Mouse (Mus musculus): ENCODE data around the gene Ccdc92b. TPM values are rescaled to one million over a fixed set of nuclear protein-coding genes. Genes with fewer than 3 reads are reported as not detected.

The Ccdc92b gene
- polyA plus RNA-seq, 1 experiment from 2014 or later, result 0.85 TPM

- Histone ChIP-seq H3K4me1 (ENCODE audit: insufficient read depth, low read depth, low read length) (peaks cover 21% of the 10 kb centered on the region; the same call in 1 of the 2 replicates), H3K27me3 (replicated peaks; ENCODE audit: insufficient read depth, low read length) (no peaks in the 10 kb centered on the region), H3K9me3 (ENCODE audit: low read length) (no peaks in the 10 kb centered on the region), H3K27ac (ENCODE audit: low read length) (peak overlapping the region; percentile 88), H3K36me3 (ENCODE audit: insufficient read depth, low read length) (no peaks in the 10 kb centered on the region), H3K4me2 (replicated peaks; ENCODE audit: low read depth, low read length) (peak overlapping the region; percentile 90), H3K9ac (replicated peaks; ENCODE audit: low read depth) (peak overlapping the region; percentile 52), H3K4me3 (ENCODE audit: low read depth, low read length) (peak overlapping the region; percentile 61)
- DNase-seq (ENCODE audit: low spot score) (peak; percentile 95), ATAC-seq (peak; percentile 95)
- under 1% methylated on average over 61 of the region's 86 CpGs for WGBS
- peak; percentile 81 for TF ChIP-seq CTCF (IDR thresholded peaks at IDR 0.05)
- TF ChIP-seq EP300 (IDR thresholded peaks at IDR 0.05), result no peak
Measured at GRCm38 (mm10) chr11:74637971-74638790, 18.8 kb downstream of the Ccdc92b start.

DNA sequence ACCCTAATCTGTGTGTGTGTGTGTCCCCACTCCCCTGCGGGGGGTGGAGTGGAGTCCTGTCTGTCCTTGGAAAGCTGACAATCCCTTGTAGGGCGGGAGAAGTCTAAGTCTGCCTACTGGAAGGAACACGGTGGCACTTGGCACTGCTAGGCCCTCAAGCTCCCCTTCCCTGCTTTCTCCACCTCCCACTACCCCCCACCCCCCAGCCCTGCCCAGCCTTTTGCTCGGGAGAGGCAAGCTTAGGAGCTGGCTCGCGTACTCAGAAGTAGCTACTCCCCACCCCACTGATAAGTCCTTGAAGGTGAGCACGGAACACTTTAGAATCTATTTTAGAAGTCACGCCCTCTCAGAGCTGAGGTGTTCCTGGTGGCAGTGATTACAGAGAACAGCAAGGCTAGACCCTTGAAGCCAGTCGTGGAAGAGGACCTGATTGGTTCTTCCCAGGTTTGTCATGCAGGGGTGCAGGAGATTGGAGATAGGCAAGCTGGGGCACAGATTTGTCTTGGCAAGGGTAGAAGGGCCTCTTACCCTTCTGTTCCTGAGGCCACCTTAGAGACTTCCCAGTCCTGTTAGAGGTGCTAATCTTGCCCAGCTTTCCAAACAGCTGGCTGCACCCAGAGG lies 19.5 kb downstream of the Ccdc92b start:
- H3K9me3 ChIP-seq (ENCODE audit: low read length), result no peaks in the 10 kb centered on the region
- H3K27me3 ChIP-seq (replicated peaks; ENCODE audit: insufficient read depth, low read length), result no peaks in the 10 kb centered on the region
- peak; percentile 86 for DNase-seq (ENCODE audit: low spot score)
- H3K36me3 ChIP-seq (ENCODE audit: insufficient read depth, low read length), result no peaks in the 10 kb centered on the region
- peak overlapping the region; percentile 90 for H3K4me2 ChIP-seq (replicated peaks; ENCODE audit: low read depth, low read length)
- peaks cover 21% of the 10 kb centered on the region; the same call in 1 of the 2 replicates for H3K4me1 ChIP-seq (ENCODE audit: insufficient read depth, low read depth, low read length)
- peak overlapping the region; percentile 88 for H3K27ac ChIP-seq (ENCODE audit: low read length)
- peak; percentile 73 for ATAC-seq
- TF ChIP-seq EP300 (IDR thresholded peaks at IDR 0.05) (no peak; the same call in 1 of the 2 replicates), CTCF (IDR thresholded peaks at IDR 0.05) (no peak)
- WGBS, result 17% methylated on average over 9 of the region's 9 CpGs
- peak overlapping the region; percentile 52 for H3K9ac ChIP-seq (replicated peaks; ENCODE audit: low read depth)
- H3K4me3 ChIP-seq (ENCODE audit: low read depth, low read length), result peak overlapping the region; percentile 61

GRCm38 (mm10) chr11:74639628-74640027 lies 20.2 kb downstream of the Ccdc92b start:
- 37% methylated on average over 1 of the region's 1 CpGs for WGBS
- Histone ChIP-seq H3K9me3 (ENCODE audit: low read length) (no peaks in the 10 kb centered on the region), H3K4me3 (ENCODE audit: low read depth, low read length) (no peak overlapping the region), H3K36me3 (ENCODE audit: insufficient read depth, low read length) (no peaks in the 10 kb centered on the region), H3K9ac (replicated peaks; ENCODE audit: low read depth) (no peak overlapping the region), H3K27ac (ENCODE audit: low read length) (peak overlapping the region; percentile 88), H3K4me2 (replicated peaks; ENCODE audit: low read depth, low read length) (no peak overlapping the region), H3K27me3 (replicated peaks; ENCODE audit: insufficient read depth, low read length) (no peaks in the 10 kb centered on the region), H3K4me1 (ENCODE audit: insufficient read depth, low read depth, low read length) (peaks cover 21% of the 10 kb centered on the region; the same call in 1 of the 2 replicates)
- DNase-seq (ENCODE audit: low spot score), result peak; percentile 29
- ATAC-seq, result no peak
- TF ChIP-seq EP300 (IDR thresholded peaks at IDR 0.05) (no peak), CTCF (IDR thresholded peaks at IDR 0.05) (no peak)

DNA sequence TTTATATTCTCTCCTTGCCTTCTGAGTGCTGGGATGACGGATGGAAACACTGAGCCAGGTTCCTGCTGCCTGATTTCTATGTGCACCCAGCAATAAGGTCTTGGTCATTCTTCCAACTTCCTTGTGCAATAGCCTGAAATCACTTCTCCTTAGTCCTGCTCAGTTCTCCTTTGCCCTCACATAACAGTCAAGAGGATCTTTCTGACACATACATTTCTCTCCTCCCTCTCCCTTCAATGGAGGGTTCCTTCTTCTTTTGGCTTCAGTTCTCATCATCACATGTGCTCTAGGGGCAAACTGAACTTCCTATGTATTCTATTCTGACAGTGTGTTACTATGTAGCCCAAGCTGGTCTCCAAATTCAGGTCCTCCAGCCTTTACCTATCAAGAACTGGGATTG lies 28.6 kb downstream of the Ccdc92b start:
- H3K9ac ChIP-seq (replicated peaks; ENCODE audit: low read depth), result no peak overlapping the region
- H3K36me3 ChIP-seq (ENCODE audit: insufficient read depth, low read length), result no peaks in the 10 kb centered on the region
- 83% methylated on average over 1 of the region's 1 CpGs for WGBS
- TF ChIP-seq CTCF (IDR thresholded peaks at IDR 0.05), result no peak
- no peak for TF ChIP-seq EP300 (IDR thresholded peaks at IDR 0.05)
- H3K4me3 ChIP-seq (ENCODE audit: low read depth, low read length), result no peak overlapping the region
- 0 out of 2 replicates have a peak overlapping the region, but pooled peaks have one; percentile 23 for H3K27ac ChIP-seq (ENCODE audit: low read length)
- H3K4me2 ChIP-seq (replicated peaks; ENCODE audit: low read depth, low read length), result no peak overlapping the region
- peaks cover 18% of the 10 kb centered on the region; the same call in 1 of the 2 replicates for H3K4me1 ChIP-seq (ENCODE audit: insufficient read depth, low read depth, low read length)
- DNase-seq (ENCODE audit: low spot score) (peak; percentile 52), ATAC-seq (no peak)
- no peaks in the 10 kb centered on the region for H3K27me3 ChIP-seq (replicated peaks; ENCODE audit: insufficient read depth, low read length)
- H3K9me3 ChIP-seq (ENCODE audit: low read length), result no peaks in the 10 kb centered on the region

DNA sequence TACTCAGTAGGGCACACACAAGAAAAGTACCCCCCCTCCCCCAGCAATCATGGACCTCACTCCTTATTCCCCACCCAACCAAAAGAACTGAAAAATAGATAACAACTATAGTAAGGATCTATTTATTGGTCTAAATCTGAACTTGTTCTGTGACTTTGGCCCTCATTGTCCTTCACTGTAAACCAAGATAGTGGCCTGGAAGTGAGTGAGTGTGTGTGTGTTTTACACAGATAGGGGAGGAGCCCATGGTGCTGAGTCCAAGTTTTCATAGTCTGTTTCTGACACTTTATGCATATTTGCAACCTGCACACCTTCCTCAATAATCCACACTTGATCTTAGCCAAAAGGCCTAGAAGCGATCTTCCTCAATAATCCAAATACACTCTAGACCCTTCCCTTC lies 29.3 kb downstream of the Ccdc92b start:
- Histone ChIP-seq H3K4me2 (replicated peaks; ENCODE audit: low read depth, low read length) (peak overlapping the region; percentile 94), H3K27ac (ENCODE audit: low read length) (peak overlapping the region; percentile 70), H3K27me3 (replicated peaks; ENCODE audit: insufficient read depth, low read length) (no peaks in the 10 kb centered on the region), H3K36me3 (ENCODE audit: insufficient read depth, low read length) (no peaks in the 10 kb centered on the region), H3K9me3 (ENCODE audit: low read length) (no peaks in the 10 kb centered on the region), H3K4me3 (ENCODE audit: low read depth, low read length) (peak overlapping the region; percentile 86), H3K4me1 (ENCODE audit: insufficient read depth, low read depth, low read length) (peaks cover 18% of the 10 kb centered on the region; the same call in 1 of the 2 replicates), H3K9ac (replicated peaks; ENCODE audit: low read depth) (no peak overlapping the region; the same call in 1 of the 2 replicates)
- TF ChIP-seq EP300 (IDR thresholded peaks at IDR 0.05), result no peak
- TF ChIP-seq CTCF (IDR thresholded peaks at IDR 0.05), result no peak
- ATAC-seq (no peak), DNase-seq (ENCODE audit: low spot score) (no peak)
- 7% methylated on average over 1 of the region's 1 CpGs for WGBS

DNA sequence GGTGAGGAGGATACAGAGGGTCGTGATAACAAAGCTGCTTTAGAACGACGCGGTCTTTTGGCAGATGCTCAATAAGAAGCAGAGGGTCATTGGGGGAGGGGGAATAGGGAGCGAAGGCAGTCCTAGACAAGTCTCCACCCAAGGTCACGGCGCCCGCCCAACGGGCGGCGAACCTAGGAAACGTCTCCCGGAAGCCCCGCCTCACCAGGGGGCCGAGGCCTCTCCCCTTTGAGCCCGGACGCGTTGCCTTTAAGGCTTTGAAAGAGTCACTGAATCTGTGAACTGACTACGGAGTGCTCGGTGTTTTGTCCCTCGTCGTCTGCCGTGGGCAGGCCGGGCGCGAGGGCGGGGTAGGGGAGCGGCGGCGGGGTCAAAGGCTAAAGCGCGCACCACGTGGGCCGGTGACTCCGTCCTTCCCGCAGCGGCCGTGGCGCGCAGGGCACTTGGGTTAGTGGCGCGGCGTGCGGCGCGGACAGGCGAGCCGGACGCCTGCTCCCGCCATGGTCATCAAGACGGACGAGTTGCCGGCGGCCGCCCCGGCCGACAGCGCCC lies 29.8 kb downstream of the Ccdc92b start, which contains the start of gene Cluh:
Gene Cluh, plus strand, starts transcription at position 401 of the 552 bp plus-strand sequence.
- peaks cover 18% of the 10 kb centered on the region; the same call in 1 of the 2 replicates for H3K4me1 ChIP-seq (ENCODE audit: insufficient read depth, low read depth, low read length)
- no peaks in the 10 kb centered on the region for H3K27me3 ChIP-seq (replicated peaks; ENCODE audit: insufficient read depth, low read length)
- peak within 1 kb of the TSS; percentile 94 for H3K4me2 ChIP-seq (replicated peaks; ENCODE audit: low read depth, low read length)
- ATAC-seq (peak; percentile 95), DNase-seq (ENCODE audit: low spot score) (peak; percentile 98)
- 1% methylated on average over 43 of the region's 58 CpGs for WGBS
- H3K9me3 ChIP-seq (ENCODE audit: low read length), result no peaks in the 10 kb centered on the region
- H3K36me3 ChIP-seq (ENCODE audit: insufficient read depth, low read length), result no peaks in the 10 kb centered on the region
- peak within 1 kb of the TSS; percentile 86 for H3K4me3 ChIP-seq (ENCODE audit: low read depth, low read length)
- TF ChIP-seq CTCF (IDR thresholded peaks at IDR 0.05) (no peak; the same call in 1 of the 2 replicates), EP300 (IDR thresholded peaks at IDR 0.05) (peak; percentile 60; the same call in 1 of the 2 replicates)
- H3K9ac ChIP-seq (replicated peaks; ENCODE audit: low read depth), result peak within 1 kb of the TSS; percentile 70
- H3K27ac ChIP-seq (ENCODE audit: low read length), result peak within 1 kb of the TSS; percentile 89

All from lung, postnatal 0 days (tissue).